Mouse (Mus musculus) lung, embryonic 16.5 days (tissue): Measurements from ENCODE around the gene Cep57. TPM values are rescaled to one million over a fixed set of nuclear protein-coding genes. Genes with fewer than 3 reads are reported as not detected.

Experiments used
- ATAC-seq: fragments of 200-750 bp; cut with Nextera tagmentation; 2 replicates; pipeline ENCODE4 v1.8.0; 2017; ENCODE audit warnings: low read depth, mild to moderate bottlenecking, moderate library complexity
- H3K27ac ChIP-seq: fragments of 300-500 bp; sonication (generic); 2 replicates; pipeline ENCODE4 v1.5.1; 2014; ENCODE audit warnings: mild to moderate bottlenecking, control low read depth, low read length
- H3K27me3 ChIP-seq: fragments of 300-500 bp; sonication (generic); 2 replicates; pipeline ENCODE4 v1.6.1; 2014; ENCODE audit warnings: low read depth, low read length, mixed read lengths; ENCODE audit not compliant: control insufficient read depth, insufficient read depth
- H3K36me3 ChIP-seq: fragments of 300-500 bp; sonication (generic); 2 replicates; pipeline ENCODE4 v1.6.1; 2014; ENCODE audit warnings: low read length; ENCODE audit not compliant: control insufficient read depth, insufficient read depth
- H3K4me1 ChIP-seq: fragments of 300-500 bp; sonication (generic); replicated peaks from 2 replicates; pipeline ENCODE4 v1.6.1; 2014; ENCODE audit warnings: low read length, mixed read lengths; ENCODE audit not compliant: control insufficient read depth, insufficient read depth
- H3K4me2 ChIP-seq: fragments of 300-500 bp; sonication (generic); 2 replicates; pipeline ENCODE4 v1.6.1; 2014; ENCODE audit warnings: low read depth, low read length, control low read depth
- H3K4me3 ChIP-seq: fragments of 300-500 bp; sonication (generic); 2 replicates; pipeline ENCODE4 v1.5.1; 2014; ENCODE audit warnings: mild to moderate bottlenecking, low read length, control low read depth
- H3K9ac ChIP-seq: fragments of 300-500 bp; sonication (generic); 2 replicates; pipeline ENCODE4 v1.6.1; 2014; ENCODE audit warnings: low read length, control low read depth
- H3K9me3 ChIP-seq: fragments of 300-500 bp; sonication (generic); 2 replicates; pipeline ENCODE4 v1.6.1; 2016; ENCODE audit warnings: low read length; ENCODE audit not compliant: control insufficient read depth
- WGBS: fragments of 180-500 bp; shearing (Covaris S2); extraction: QIAGEN DNeasy Blood & Tissue Kit; methylation state at CpG from one replicate; pipeline ENCODE4 v1.1.7; 2014; 5-methylcytosine and 5-hydroxymethylcytosine counted together
- polyA plus RNA-seq: library from polyadenylated mRNA; unstranded; fragments of >200 nt; fragmentation: Nextera tagmentation; extraction: Ambion mirVana; gene quantifications from 2 replicates; pipeline ENCODE4 v1.2.1, GENCODE M21; 2015

The Cep57 gene
- polyA plus RNA-seq, result 50.4 and 52.7 TPM in 2 replicates

DNA sequence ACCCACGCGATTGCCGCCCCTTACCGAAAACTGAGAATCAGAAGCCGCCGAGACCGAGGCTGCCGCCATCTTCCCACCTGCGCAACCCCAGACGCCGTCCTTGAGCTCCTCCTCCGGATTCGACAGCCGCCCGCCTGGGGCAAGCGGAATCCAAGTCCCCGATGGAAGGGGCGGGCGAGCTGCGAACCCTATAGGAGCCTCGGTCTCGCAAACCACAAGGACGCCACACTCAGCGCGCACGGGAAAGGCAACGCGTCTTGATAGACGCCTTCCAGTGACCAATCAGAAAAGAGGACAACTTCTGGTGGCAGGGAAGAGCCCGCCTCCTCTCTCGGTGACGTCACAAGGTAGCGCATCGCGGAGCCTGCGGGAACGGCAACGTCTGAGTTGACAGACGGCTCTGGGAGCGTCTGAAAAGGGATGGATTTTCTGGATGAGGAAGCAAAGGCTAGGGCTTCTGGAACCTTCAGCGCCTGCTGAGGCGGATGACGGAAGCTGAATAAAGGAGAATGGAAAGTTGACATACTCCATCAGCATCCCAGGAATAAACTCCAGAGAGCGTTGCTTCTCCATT lies at the start of gene Cep57:
Gene Cep57 (minus strand): TSS at position 276 of the 574 bp plus-strand sequence.
- peaks cover 7% of the 10 kb centered on the region for H3K36me3 ChIP-seq
- ATAC-seq, result peak; percentile 91
- H3K4me3 ChIP-seq, result peak within 1 kb of the TSS; percentile 85
- H3K4me2 ChIP-seq, result peak within 1 kb of the TSS; percentile 86
- peaks cover 16% of the 10 kb centered on the region for H3K4me1 ChIP-seq
- H3K27ac ChIP-seq, result peak within 1 kb of the TSS; percentile 98
- H3K9ac ChIP-seq, result peak within 1 kb of the TSS; percentile 96
- H3K9me3 ChIP-seq, result no peaks in the 10 kb centered on the region
- H3K27me3 ChIP-seq, result no peaks in the 10 kb centered on the region
- WGBS, result under 1% methylated on average over 44 of the region's 44 CpGs

DNA sequence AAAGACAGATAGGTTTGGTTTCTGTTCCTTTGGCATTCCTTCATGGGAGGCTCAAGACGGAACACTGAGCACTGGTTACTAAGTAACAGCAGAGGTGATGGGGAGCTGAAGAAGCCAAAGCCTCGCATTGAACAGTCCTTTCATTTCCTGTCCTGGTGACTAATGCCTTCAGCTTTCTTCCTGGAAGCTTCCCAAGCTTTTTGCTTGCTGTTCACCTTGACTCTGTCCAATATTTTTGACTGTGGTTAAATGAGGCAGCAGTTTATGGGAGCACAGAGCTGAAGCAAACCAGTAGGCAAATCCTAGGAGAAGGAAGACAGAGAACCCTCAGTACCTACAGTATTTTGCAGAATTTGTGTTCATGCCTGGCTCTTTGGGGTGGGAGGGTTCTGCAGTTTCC lies 48.4 kb upstream of the Cep57 start:
- H3K4me1 ChIP-seq, result no peaks in the 10 kb centered on the region
- no peak for ATAC-seq
- H3K27ac ChIP-seq, result no peak overlapping the region
- H3K9me3 ChIP-seq, result no peaks in the 10 kb centered on the region
- WGBS, result 14% methylated on average over 2 of the region's 2 CpGs
- no peak overlapping the region for H3K4me2 ChIP-seq
- no peak overlapping the region for H3K4me3 ChIP-seq
- no peak overlapping the region for H3K9ac ChIP-seq
- H3K36me3 ChIP-seq, result no peaks in the 10 kb centered on the region
- no peaks in the 10 kb centered on the region for H3K27me3 ChIP-seq

DNA sequence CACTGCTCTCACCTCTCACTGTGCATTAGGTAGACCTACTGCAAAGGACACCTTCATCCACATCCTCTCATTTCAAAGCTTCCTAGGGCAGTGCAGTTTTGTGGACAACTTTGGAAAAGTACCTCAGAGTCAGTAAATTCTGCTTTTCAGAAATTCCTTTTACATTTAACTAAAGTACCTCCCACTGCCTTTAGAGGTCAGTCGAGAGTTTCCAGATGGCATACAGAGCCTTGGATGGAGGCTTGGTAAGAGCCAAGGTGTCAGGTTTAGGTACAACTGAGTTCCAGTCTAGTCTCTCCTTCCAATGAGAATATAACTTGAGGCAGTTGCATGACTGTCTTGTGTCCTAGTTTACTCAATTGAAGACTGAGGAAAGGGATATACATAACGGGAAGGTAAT lies 47.5 kb upstream of the Cep57 start:
- Histone ChIP-seq H3K4me1 (no peaks in the 10 kb centered on the region), H3K9ac (no peak overlapping the region), H3K4me2 (no peak overlapping the region), H3K4me3 (no peak overlapping the region), H3K36me3 (no peaks in the 10 kb centered on the region), H3K27ac (no peak overlapping the region), H3K9me3 (no peaks in the 10 kb centered on the region), H3K27me3 (no peaks in the 10 kb centered on the region)
- 32% methylated on average over 2 of the region's 2 CpGs for WGBS
- ATAC-seq, result no peak

DNA sequence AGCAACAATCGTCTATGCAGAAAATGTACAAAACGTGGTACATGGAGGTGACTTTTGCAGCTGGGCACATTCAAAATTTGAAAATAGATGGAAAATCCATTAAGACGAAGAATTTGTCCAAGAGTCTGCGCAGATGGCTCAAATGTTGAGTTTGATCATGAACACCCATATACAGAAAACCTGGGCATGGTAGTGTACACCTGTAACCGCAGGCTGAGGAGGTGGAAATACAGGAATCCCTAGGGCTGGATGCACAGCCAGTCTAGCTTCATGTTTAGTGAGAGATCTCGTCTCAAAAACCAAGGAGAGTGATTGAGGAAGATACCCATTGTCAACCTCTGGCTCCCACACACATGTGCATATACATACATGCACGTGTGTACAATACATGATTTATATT lies 44.7 kb upstream of the Cep57 start:
- H3K9ac ChIP-seq, result no peak overlapping the region
- H3K4me2 ChIP-seq, result no peak overlapping the region
- H3K27me3 ChIP-seq, result no peaks in the 10 kb centered on the region
- H3K36me3 ChIP-seq, result no peaks in the 10 kb centered on the region
- no peak overlapping the region for H3K27ac ChIP-seq
- no peak overlapping the region for H3K4me3 ChIP-seq
- no peaks in the 10 kb centered on the region for H3K9me3 ChIP-seq
- WGBS, result 80% methylated on average over 7 of the region's 7 CpGs
- no peak for ATAC-seq
- H3K4me1 ChIP-seq, result no peaks in the 10 kb centered on the region

DNA sequence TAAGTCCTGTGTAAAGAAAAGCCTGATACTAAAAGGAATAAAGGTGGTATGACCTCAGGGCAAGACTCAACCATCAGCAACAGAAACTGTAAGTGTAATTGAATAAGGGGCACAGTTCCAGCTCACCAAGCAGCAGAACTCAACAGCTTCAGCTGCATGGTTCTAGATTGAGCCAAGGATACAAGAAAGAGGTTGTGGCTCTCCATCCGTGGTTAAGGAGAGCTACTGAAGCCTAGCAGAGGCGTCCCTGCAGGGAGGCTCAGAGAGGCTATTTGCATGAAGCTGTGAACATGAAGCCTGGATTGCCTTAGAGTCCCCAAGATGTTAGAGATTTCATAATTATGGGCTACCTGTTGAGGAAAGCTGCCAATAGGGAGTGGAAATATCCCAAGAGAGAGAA lies 40.7 kb upstream of the Cep57 start:
- H3K27me3 ChIP-seq, result no peaks in the 10 kb centered on the region
- H3K4me1 ChIP-seq, result no peaks in the 10 kb centered on the region
- no peak overlapping the region for H3K4me3 ChIP-seq
- no peaks in the 10 kb centered on the region for H3K36me3 ChIP-seq
- ATAC-seq, result no peak
- 59% methylated on average over 2 of the region's 2 CpGs for WGBS
- no peaks in the 10 kb centered on the region for H3K9me3 ChIP-seq
- no peak overlapping the region for H3K27ac ChIP-seq
- no peak overlapping the region for H3K4me2 ChIP-seq
- no peak overlapping the region for H3K9ac ChIP-seq

DNA sequence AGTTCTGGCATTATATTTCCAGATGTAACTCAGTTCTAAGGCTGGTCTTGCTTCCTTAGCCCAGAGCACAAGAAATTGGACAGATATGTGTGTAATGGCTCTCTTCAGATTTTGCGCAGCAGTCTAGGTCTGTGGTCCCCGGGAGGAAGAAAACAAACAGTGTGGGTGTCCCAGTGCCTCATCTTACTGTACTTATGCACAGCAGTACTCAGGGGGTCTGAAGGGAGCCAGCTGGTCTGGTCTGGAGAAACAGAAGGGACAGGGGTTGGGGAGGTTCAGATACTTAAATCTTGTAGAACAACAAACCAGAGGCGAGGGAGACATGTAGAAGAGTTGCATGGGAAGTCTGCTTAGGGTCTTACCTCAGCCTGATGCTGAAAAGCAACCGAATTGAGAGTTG lies 29.9 kb upstream of the Cep57 start:
- Histone ChIP-seq H3K36me3 (no peaks in the 10 kb centered on the region), H3K27me3 (no peaks in the 10 kb centered on the region), H3K9ac (no peak overlapping the region), H3K4me2 (no peak overlapping the region), H3K4me3 (no peak overlapping the region), H3K9me3 (no peaks in the 10 kb centered on the region), H3K27ac (no peak overlapping the region), H3K4me1 (no peaks in the 10 kb centered on the region)
- ATAC-seq, result no peak
- 61% methylated on average over 4 of the region's 4 CpGs for WGBS

DNA sequence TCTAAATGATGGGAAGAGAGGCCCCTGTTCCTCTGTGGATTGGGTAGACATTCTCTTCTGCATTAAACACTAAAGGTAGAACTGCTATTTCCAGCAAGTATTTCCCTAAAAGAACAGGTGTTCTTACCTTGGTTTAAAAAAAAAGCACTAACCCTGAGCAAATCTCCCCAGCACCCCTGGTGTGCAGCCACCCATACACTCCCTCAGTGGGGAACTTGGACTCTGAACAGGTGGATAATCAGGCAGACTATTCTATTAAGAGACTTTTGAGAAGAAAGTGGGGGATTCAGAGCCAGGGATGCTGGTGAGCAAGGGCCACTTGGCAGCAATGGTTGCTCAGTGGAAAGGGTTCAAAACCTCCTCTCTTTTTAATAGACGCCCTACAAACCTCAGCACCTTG lies 29.3 kb upstream of the Cep57 start:
- no peak for ATAC-seq
- Histone ChIP-seq H3K4me1 (no peaks in the 10 kb centered on the region), H3K27me3 (no peaks in the 10 kb centered on the region), H3K4me2 (no peak overlapping the region), H3K36me3 (no peaks in the 10 kb centered on the region), H3K4me3 (no peak overlapping the region), H3K27ac (no peak overlapping the region), H3K9me3 (no peaks in the 10 kb centered on the region), H3K9ac (no peak overlapping the region)
- WGBS, result 53% methylated on average over 1 of the region's 1 CpGs

DNA sequence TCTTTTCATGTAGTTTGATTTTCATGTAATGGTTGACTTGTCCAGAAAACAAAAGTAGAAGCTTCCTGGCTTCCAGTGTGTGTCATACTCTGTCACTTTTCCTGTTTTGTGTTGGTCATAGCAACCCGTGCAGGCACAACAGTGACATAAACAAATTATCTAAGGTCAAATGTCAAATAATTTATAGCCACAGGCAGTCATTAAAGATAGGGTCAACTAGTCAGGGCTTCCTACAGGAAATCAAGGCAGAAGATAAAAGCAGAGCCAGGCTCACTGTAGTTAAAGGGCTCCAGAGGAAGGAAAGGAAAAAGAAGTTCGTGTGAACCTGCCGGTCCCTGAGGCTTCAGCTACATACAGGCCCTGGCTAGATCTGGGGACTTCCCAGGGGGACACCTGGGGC lies 27.0 kb upstream of the Cep57 start:
- no peak for ATAC-seq
- H3K4me1 ChIP-seq, result no peaks in the 10 kb centered on the region
- H3K4me2 ChIP-seq, result no peak overlapping the region
- no peaks in the 10 kb centered on the region for H3K36me3 ChIP-seq
- 44% methylated on average over 3 of the region's 3 CpGs for WGBS
- no peak overlapping the region for H3K4me3 ChIP-seq
- no peak overlapping the region for H3K9ac ChIP-seq
- no peaks in the 10 kb centered on the region for H3K9me3 ChIP-seq
- H3K27me3 ChIP-seq, result no peaks in the 10 kb centered on the region
- no peak overlapping the region for H3K27ac ChIP-seq

DNA sequence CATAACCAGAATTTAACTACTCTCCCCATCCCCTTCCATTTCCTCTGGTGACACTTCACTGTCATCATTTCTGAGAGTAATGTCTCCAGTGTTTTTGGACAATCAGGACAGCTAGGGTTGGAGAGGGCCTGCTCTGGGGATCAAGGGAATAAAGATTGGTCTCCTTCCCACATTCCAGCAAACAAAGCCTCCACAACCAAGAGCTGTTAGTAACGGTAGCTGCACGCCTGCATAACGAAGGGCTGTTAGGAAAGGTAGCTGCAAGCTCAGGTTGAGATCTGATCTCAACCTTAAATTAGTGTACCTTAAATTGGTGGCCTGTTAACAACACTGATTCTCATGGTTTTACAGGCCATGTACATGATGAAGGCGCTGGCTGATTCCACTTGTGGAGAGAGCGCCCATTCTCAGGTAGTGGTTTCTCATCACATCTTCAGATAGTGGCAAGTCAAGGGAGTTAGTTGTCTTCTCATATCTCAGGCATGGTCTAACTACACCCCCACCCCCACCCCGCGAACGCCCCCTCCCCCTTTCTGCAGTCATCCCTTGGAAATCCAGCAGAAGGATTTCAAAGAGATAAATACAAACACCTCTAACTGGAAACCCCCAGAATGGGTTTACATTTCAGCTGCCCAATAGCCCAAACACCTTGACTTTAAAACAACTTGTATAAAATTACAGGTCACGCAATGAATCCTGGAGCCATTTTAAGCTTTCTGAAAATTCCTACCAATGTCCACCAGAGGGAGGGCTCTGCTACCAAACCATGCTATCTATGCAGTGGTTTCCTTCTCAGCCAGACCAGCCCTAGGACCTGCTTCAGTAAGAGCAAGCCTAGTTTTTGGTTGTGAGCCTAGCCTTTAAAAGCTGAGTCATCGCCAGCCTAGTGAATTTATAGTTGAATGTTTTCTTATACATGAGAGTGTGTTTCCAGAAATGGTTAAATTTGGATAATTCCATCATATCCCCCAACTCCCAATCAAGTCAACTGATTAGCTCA lies 21.9 kb upstream of the Cep57 start:
- 71% methylated on average over 10 of the region's 10 CpGs for WGBS

More for the DNA sequence above, 21.9 kb upstream of the Cep57 start:
- H3K9me3 ChIP-seq, result no peaks in the 10 kb centered on the region
- no peak overlapping the region for H3K27ac ChIP-seq
- peak; percentile 64; the same call in 1 of the 2 replicates for ATAC-seq
- H3K4me1 ChIP-seq, result no peaks in the 10 kb centered on the region
- H3K36me3 ChIP-seq, result peaks cover 9% of the 10 kb centered on the region
- no peak overlapping the region for H3K4me2 ChIP-seq
- H3K27me3 ChIP-seq, result no peaks in the 10 kb centered on the region
- H3K9ac ChIP-seq, result no peak overlapping the region
- H3K4me3 ChIP-seq, result no peak overlapping the region
